Mouse (Mus musculus): ENCODE data around the gene Hist1h2bm. TPM values are rescaled to one million over a fixed set of nuclear protein-coding genes. Genes with fewer than 3 reads are reported as not detected.

Gene Hist1h2bm
- polyA plus RNA-seq, 1 experiment, result 17.0 TPM

GRCm38 (mm10) chr13:21734010-21734905 lies 12.4 kb downstream of the Hist1h2bm start:
- peak; percentile 88; the same call in 1 of the 2 replicates for TF ChIP-seq CTCF (IDR thresholded peaks at IDR 0.05; ENCODE audit: borderline replicate concordance, extremely low read depth, insufficient read depth, insufficient read length)
- no peak for TF ChIP-seq POLR2A (IDR thresholded peaks at IDR 0.05; ENCODE audit: borderline replicate concordance, extremely low read depth, insufficient read depth, insufficient read length, poor library complexity, severe bottlenecking)

GRCm38 (mm10) chr13:21734906-21735767 lies 13.3 kb downstream of the Hist1h2bm start, which contains the start of gene Hist1h4j:
Gene Hist1h4j, plus strand, starts transcription at chr13:21735064.
- peak; percentile 96 for DNase-seq (ENCODE audit: low read depth)
- TF ChIP-seq POLR2A (IDR thresholded peaks at IDR 0.05; ENCODE audit: borderline replicate concordance, extremely low read depth, insufficient read depth, insufficient read length, poor library complexity, severe bottlenecking), result peak; percentile 20; the same call in 1 of the 2 replicates

More at GRCm38 (mm10) chr13:21734010-21734905, 12.4 kb downstream of the Hist1h2bm start:
- DNase-seq (ENCODE audit: low read depth), result peak; percentile 97

GRCm38 (mm10) chr13:21745006-21745405 lies 23.2 kb downstream of the Hist1h2bm start:
- no peak for TF ChIP-seq CTCF (IDR thresholded peaks at IDR 0.05; ENCODE audit: borderline replicate concordance, extremely low read depth, insufficient read depth, insufficient read length)
- TF ChIP-seq POLR2A (IDR thresholded peaks at IDR 0.05; ENCODE audit: borderline replicate concordance, extremely low read depth, insufficient read depth, insufficient read length, poor library complexity, severe bottlenecking), result no peak
- DNase-seq (ENCODE audit: low read depth), result no peak

- TF ChIP-seq CTCF (IDR thresholded peaks at IDR 0.05; ENCODE audit: borderline replicate concordance, extremely low read depth, insufficient read depth, insufficient read length), result no peak
- no peak for TF ChIP-seq POLR2A (IDR thresholded peaks at IDR 0.05; ENCODE audit: borderline replicate concordance, extremely low read depth, insufficient read depth, insufficient read length, poor library complexity, severe bottlenecking)
These were observed 27.7 kb downstream of the Hist1h2bm start for GRCm38 (mm10) chr13:21749387-21750158.

DNA sequence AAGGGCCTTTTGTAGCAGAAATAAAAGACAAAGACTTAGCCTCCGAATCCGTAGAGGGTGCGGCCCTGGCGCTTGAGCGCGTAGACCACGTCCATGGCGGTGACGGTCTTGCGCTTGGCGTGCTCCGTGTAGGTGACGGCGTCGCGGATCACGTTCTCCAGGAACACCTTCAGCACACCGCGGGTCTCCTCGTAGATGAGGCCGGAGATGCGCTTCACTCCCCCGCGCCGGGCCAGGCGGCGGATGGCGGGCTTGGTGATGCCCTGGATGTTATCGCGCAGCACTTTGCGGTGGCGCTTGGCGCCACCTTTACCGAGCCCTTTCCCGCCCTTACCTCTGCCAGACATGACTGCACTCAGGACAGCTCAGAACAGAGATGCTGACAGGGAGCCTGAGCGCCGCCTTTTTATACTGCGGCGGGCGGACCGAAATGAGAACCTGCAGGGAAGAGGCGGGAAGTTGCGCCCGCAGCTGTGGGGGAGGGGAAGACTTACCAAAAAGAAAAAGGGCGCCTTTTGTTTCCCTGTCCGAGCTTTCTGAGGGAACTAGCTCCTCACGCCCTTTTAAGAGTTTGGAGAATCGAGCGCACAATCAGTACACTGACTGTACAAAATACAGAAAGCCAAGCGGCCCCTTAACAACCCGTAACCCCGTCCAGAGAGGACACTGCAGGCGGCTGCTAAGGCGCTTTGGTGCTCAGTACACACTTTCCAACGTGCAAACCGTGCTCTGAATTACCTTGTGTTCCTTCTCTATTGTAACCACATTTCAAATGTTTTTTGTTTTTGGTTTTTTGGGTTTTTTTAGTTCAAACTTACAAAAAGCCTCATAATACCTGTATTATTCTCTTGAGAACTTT lies 28.5 kb downstream of the Hist1h2bm start, which contains the start of gene Hist1h4k:
TSS of gene Hist1h4k (minus strand) at position 347 of the 859 bp plus-strand sequence.
- peak; percentile 56; the same call in 1 of the 2 replicates for TF ChIP-seq POLR2A (IDR thresholded peaks at IDR 0.05; ENCODE audit: borderline replicate concordance, extremely low read depth, insufficient read depth, insufficient read length, poor library complexity, severe bottlenecking)
- peak; percentile 97 for DNase-seq (ENCODE audit: low read depth)

More at GRCm38 (mm10) chr13:21749387-21750158, 27.7 kb downstream of the Hist1h2bm start:
- DNase-seq (ENCODE audit: low read depth), result peak; percentile 67

GRCm38 (mm10) chr13:21751417-21751816 lies 29.6 kb downstream of the Hist1h2bm start:
- TF ChIP-seq POLR2A (IDR thresholded peaks at IDR 0.05; ENCODE audit: borderline replicate concordance, extremely low read depth, insufficient read depth, insufficient read length, poor library complexity, severe bottlenecking), result no peak
- no peak for TF ChIP-seq CTCF (IDR thresholded peaks at IDR 0.05; ENCODE audit: borderline replicate concordance, extremely low read depth, insufficient read depth, insufficient read length)

DNA sequence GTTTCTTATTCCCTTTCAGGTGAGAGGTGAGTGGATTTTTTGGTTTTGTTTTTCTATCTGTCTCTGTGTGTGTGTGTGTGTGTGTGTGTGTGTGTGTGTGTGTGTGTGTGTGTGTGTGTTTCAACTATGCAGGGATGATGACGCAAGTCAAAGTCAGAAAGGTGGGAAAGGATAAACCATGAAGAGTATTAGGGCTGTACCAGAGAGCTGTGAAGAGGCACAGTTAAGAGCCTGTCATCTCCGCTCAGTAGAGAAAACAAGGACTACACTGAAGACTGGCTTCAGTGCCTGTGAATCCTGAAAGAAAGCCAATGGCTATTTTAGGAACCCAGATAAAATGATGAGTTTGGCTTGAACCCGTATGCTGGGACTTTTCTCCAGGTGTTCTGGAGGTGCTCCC lies 30.0 kb downstream of the Hist1h2bm start:
- no peak for DNase-seq (ENCODE audit: low read depth)
- no peak for TF ChIP-seq CTCF (IDR thresholded peaks at IDR 0.05; ENCODE audit: borderline replicate concordance, extremely low read depth, insufficient read depth, insufficient read length)
- no peak for TF ChIP-seq POLR2A (IDR thresholded peaks at IDR 0.05; ENCODE audit: borderline replicate concordance, extremely low read depth, insufficient read depth, insufficient read length, poor library complexity, severe bottlenecking)

More at GRCm38 (mm10) chr13:21751417-21751816, 29.6 kb downstream of the Hist1h2bm start:
- no peak for DNase-seq (ENCODE audit: low read depth)

- no peak for DNase-seq (ENCODE audit: low read depth)
- TF ChIP-seq POLR2A (IDR thresholded peaks at IDR 0.05; ENCODE audit: borderline replicate concordance, extremely low read depth, insufficient read depth, insufficient read length, poor library complexity, severe bottlenecking) (no peak), CTCF (IDR thresholded peaks at IDR 0.05; ENCODE audit: borderline replicate concordance, extremely low read depth, insufficient read depth, insufficient read length) (no peak)
These were observed 30.5 kb downstream of the Hist1h2bm start for GRCm38 (mm10) chr13:21752356-21752755.

GRCm38 (mm10) chr13:21753051-21753523 lies 31.2 kb downstream of the Hist1h2bm start:
- no peak for DNase-seq (ENCODE audit: low read depth)
- TF ChIP-seq CTCF (IDR thresholded peaks at IDR 0.05; ENCODE audit: borderline replicate concordance, extremely low read depth, insufficient read depth, insufficient read length), result no peak
- no peak for TF ChIP-seq POLR2A (IDR thresholded peaks at IDR 0.05; ENCODE audit: borderline replicate concordance, extremely low read depth, insufficient read depth, insufficient read length, poor library complexity, severe bottlenecking)

All from brain, embryonic 14.5 days (tissue).